Mouse (Mus musculus) ovary, postnatal 36 days (tissue): ENCODE results near the gene Col8a1.

ENCODE experiments used
- DNase-seq: peaks from one replicate; pipeline ENCODE4 v3.0.0; 2022; ENCODE audit warnings: low spot score, mixed read lengths

Col8a1 gene

DNA sequence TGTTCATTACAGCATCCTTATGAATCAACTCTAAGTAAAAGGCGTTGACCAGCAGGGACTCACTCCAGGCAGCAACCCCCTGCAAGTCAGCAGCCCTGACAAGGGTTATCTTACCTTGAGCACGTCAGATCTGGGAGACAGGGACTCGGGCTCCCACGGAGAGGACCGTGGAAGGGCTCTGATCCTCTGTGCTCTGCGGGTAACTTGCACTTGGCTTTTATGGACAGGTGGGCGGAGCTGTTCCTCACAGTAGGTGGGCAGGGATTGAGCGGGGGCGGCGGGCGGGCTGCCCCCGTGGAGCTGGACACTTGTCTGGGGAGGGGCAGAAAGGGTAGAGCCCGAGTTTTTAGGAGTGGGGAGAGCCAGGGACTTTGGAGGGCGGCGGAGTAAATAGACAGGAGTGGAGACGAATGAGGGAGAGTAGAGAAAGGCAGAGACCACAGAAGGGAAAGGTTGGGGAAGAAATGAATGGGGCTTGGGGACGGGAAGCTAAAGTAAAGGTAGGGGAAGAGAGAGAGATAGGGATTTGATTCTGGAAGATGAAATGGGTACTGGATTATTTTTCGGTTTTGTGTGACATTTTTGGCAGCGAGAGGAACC lies at the start of gene Col8a1:
Gene Col8a1 (minus strand): TSS at position 212 of the 600 bp plus-strand sequence.
- peak; percentile 8 for DNase-seq

- DNase-seq, result no peak
Observed at GRCm38 (mm10) chr16:57801886-57802285, 47.3 kb upstream of the Col8a1 start.

GRCm38 (mm10) chr16:57796321-57796720 lies 41.8 kb upstream of the Col8a1 start:
- DNase-seq, result no peak

DNA sequence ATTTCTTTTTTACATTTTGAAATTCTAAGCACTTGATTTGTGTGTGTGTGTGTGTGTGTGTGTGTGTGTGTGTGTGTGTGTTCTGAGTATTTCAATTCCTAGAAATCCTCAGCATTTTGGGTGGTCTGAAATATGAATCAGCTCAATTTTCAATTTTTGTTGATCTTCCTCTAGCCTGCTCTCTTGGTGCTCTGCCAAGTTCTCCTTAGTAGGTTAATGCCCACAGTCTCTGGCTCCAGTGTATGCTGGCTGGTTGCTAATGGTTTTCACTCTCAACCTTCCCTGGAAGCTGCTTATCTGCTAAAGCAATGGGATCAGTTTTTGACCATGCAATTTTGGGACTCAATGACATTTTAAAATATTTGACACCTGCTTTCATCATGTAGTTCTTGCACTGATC lies 24.5 kb upstream of the Col8a1 start:
- DNase-seq, result no peak

GRCm38 (mm10) chr16:57765615-57766014 lies 11.1 kb upstream of the Col8a1 start:
- no peak for DNase-seq

- no peak for DNase-seq
Observed at GRCm38 (mm10) chr16:57759862-57760261, 5.3 kb upstream of the Col8a1 start.

- DNase-seq, result no peak
Observed at GRCm38 (mm10) chr16:57755708-57756107, 1.2 kb upstream of the Col8a1 start.

GRCm38 (mm10) chr16:57755241-57755640 lies 704 bp upstream of the Col8a1 start:
- DNase-seq, result peak; percentile 20

GRCm38 (mm10) chr16:57753539-57754280 lies 827 bp downstream of the Col8a1 start:
- DNase-seq, result no peak

DNA sequence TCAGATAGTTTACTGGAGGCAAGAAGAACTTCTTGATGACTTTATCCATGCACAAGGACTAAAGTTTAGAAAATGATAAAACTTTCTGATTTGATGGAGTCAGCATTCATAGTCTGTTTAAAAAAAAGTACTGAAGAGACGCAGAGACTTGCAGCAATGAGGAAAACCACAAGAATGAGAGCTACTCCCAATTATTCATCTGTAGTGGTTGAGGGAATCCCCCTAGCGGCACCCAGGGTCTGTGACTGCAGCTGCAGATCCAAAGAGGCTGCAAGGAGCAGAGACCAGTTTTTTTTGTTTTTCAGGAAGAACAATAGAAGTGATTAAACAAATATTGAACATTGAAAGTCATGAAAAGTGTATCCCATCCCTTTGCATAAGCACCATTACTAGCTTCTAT lies 4.0 kb downstream of the Col8a1 start:
- no peak for DNase-seq

- DNase-seq, result no peak
Observed at GRCm38 (mm10) chr16:57748093-57748492, 6.4 kb downstream of the Col8a1 start.

GRCm38 (mm10) chr16:57747357-57748056 lies 7.0 kb downstream of the Col8a1 start:
- DNase-seq, result no peak

DNA sequence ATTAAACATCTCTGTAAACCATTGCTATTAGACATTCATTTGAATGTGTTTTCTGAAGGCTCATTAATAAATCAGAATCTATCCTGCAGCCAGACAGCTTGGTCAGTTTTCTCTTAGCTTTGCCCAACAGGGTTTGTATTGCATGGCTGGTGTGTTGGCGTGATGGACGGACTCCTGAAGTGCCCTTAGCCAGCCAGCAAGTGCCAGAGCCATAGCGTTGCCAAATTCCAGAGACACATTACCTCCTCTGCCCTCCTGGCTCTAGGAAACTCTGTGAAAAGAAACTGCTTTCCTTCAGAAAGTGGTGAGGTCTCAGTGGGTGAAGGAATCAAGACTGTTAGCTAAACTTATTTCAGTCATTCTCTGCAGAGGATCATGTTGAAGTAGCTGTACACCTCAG lies 14.4 kb downstream of the Col8a1 start:
- no peak for DNase-seq

DNA sequence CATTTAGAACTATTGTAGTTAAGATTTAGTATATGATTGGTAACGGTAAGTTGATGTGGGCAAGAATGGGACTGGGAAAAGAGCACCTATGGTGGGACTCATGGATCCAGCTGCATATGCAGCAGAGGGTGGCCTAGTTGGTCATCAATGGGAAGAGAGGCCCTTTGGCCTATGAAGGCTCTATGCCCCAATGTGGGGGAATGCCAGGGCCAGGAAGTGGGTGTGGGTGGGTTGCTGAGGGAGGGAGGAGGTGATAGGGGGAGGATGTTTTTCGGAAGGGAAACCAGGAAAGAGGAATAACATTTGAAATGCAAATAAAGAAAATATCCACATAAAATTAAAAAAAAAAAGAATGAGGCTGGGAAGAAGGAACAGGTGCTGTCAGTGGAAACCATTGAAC lies 19.6 kb downstream of the Col8a1 start:
- DNase-seq, result no peak

DNA sequence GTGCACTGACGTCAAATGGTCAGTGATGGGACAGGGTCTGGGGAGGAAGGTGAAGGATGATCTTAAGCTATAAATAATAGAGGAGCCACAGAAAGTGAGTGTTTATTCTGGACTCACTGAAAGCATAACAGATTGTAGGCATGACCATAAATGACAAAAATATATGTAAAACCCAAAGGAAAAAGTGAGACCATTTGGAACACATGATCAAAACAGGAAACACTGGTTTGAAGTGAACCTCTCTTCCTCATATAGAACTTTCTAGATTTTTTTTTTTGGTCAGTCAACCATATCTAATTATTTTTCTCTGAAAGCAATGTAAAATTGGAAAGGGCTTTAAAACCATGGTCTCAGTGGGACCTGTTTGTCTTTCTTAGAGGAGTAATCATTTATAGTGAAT lies 21.0 kb downstream of the Col8a1 start:
- DNase-seq, result no peak

- no peak for DNase-seq
Observed at GRCm38 (mm10) chr16:57733139-57733538, 21.4 kb downstream of the Col8a1 start.

GRCm38 (mm10) chr16:57724978-57725377 lies 29.6 kb downstream of the Col8a1 start:
- DNase-seq, result no peak

DNA sequence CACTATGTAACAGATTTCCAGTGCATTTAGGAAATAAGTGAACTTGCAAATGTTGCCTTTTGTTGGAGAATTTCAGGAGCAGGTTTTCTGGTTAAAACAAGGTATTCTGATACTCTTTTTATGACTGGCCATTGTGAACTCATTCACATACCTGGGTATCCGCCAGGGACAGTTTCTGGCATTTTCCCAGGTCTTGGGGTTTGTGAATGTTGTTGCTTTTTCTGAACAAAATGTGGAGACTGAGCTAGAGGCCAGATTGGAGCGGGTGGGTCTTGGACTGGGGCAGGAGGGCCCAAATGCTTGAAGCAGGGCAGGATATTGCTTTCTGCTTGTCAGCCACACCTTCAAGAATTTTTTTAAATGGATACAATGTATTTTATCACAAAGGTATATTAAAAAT lies 35.6 kb downstream of the Col8a1 start:
- DNase-seq, result no peak

DNA sequence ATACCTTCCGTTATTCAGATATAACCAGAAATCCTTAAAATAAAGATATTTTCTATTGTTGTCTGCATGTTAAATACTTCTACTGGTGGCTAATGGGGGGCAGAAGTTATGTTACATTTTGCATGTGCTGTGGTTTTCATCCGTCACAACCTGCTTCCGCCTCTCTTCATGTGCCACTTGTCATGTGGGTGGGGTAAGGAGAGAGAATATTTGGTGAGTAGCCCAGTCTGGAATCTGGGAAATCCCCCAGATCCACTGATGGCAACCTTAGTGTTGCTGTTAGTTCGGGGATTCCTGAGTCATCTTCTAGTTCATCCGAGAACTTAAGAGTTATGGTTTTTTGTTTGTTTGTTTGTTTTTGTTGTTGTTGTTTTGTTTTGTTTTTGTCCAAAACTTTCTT lies 55.8 kb downstream of the Col8a1 start:
- no peak for DNase-seq

- no peak for DNase-seq
Observed at GRCm38 (mm10) chr16:57694694-57695093, 59.8 kb downstream of the Col8a1 start.

GRCm38 (mm10) chr16:57693906-57694522 lies 60.5 kb downstream of the Col8a1 start:
- no peak for DNase-seq

DNA sequence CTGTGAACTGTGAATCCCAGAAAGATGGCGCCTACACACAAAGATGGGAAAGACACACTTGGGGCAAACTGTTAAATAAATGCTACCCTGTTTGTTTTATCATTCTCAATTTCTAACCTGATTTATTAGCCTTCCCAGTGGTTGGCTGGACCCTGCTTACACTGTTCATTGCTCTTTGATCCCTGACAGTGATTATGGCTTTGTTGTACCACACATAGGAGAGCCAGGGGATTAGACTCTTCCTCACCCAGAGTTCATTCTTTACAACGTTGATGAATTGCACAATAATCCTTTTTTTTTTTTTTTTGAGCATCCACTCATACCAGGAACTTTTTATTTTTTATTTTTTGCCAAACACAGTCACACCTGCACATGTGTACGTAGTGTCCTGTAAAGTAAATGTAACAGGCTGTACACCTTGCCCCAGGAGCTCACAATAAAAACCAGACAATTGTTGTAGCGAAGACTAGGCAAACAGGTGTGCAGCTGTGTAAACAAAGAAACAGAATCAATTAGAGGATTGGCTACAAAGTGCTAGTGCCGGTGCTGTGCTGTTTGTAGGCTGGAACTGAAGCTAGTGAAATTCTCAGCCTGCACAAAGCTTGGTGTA lies 68.6 kb downstream of the Col8a1 start:
- no peak for DNase-seq
